Mouse (Mus musculus) stomach, postnatal 0 days (tissue): Measurements from ENCODE around the gene Il9r. TPM values are rescaled to one million over a fixed set of nuclear protein-coding genes. Genes with fewer than 3 reads are reported as not detected.

Experiments
- ATAC-seq: fragments of 200-750 bp; cut with Nextera tagmentation; 2 replicates; pipeline ENCODE4 v1.8.0; 2017; ENCODE audit not compliant: low FRiP score, low TSS enrichment
- DNase-seq: peaks from one replicate; pipeline ENCODE4 v3.0.0-alpha.2; 2016; ENCODE audit warnings: low spot score
- H3K27ac ChIP-seq: fragments of 300-500 bp; sonication (generic); replicated peaks from 2 replicates; pipeline ENCODE4 v1.5.1; 2014; ENCODE audit warnings: mild to moderate bottlenecking, control low read depth
- H3K27me3 ChIP-seq: fragments of 300-500 bp; sonication (generic); 2 replicates; pipeline ENCODE4 v1.6.1; 2014; ENCODE audit warnings: low read length; ENCODE audit not compliant: control insufficient read depth, insufficient read depth
- H3K36me3 ChIP-seq: fragments of 300-500 bp; sonication (generic); 2 replicates; pipeline ENCODE4 v1.6.1; 2014; ENCODE audit warnings: low read length, mixed read lengths; ENCODE audit not compliant: control insufficient read depth, insufficient read depth
- H3K4me1 ChIP-seq: fragments of 300-500 bp; sonication (generic); replicated peaks from 2 replicates; pipeline ENCODE4 v1.6.1; 2014; ENCODE audit warnings: antibody characterized with exemption; ENCODE audit not compliant: control insufficient read depth, insufficient read depth
- H3K4me2 ChIP-seq: fragments of 300-500 bp; sonication (generic); replicated peaks from 2 replicates; pipeline ENCODE4 v1.6.1; 2014; ENCODE audit warnings: low read depth, mild to moderate bottlenecking, control low read depth, moderate library complexity
- H3K4me3 ChIP-seq: fragments of 300-500 bp; sonication (generic); 2 replicates; pipeline ENCODE4 v1.5.1; 2014; ENCODE audit warnings: low read depth, low read length, control low read depth
- H3K9ac ChIP-seq: fragments of 300-500 bp; sonication (generic); 2 replicates; pipeline ENCODE4 v1.6.1; 2014; ENCODE audit warnings: mild to moderate bottlenecking, low read length, control low read depth, mixed read lengths
- H3K9me3 ChIP-seq: fragments of 300-500 bp; sonication (generic); 2 replicates; pipeline ENCODE4 v1.6.1; 2016; ENCODE audit warnings: low read length; ENCODE audit not compliant: control insufficient read depth
- CTCF ChIP-seq: IDR thresholded peaks from 2 replicates; pipeline ENCODE4 v1.5.1; 2016; ENCODE audit warnings: antibody characterized with exemption, low read depth, mild to moderate bottlenecking, moderate library complexity
- EP300 ChIP-seq: optimal IDR thresholded peaks from 2 replicates; pipeline ENCODE3; 2016; ENCODE audit warnings: antibody characterized with exemption
- WGBS: fragments of 180-500 bp; shearing (Covaris S2); extraction: QIAGEN DNeasy Blood & Tissue Kit; methylation state at CpG from one replicate; pipeline ENCODE4 v1.1.7; 2014; 5-methylcytosine and 5-hydroxymethylcytosine counted together
- polyA plus RNA-seq: library from polyadenylated mRNA; unstranded; fragments of >200 nt; fragmentation: Nextera tagmentation; extraction: Ambion mirVana; gene quantifications from 2 replicates; pipeline ENCODE4 v1.2.1, GENCODE M21; 2015

Il9r gene
- polyA plus RNA-seq, 1 experiment from 2014 or later: not detected

GRCm38 (mm10) chr11:32236712-32237410 is 36.8 kb upstream of the Il9r start:
- DNase-seq (peak; percentile 64), ATAC-seq (no peak)
- Histone ChIP-seq H3K36me3 (peaks cover 10% of the 10 kb centered on the region; the same call in 1 of the 2 replicates), H3K4me3 (no peak overlapping the region), H3K4me1 (peaks cover 4% of the 10 kb centered on the region; the same call in 1 of the 2 replicates), H3K27me3 (no peaks in the 10 kb centered on the region), H3K9me3 (no peaks in the 10 kb centered on the region), H3K27ac (no peak overlapping the region), H3K4me2 (no peak overlapping the region), H3K9ac (no peak overlapping the region)
- TF ChIP-seq CTCF (peak; percentile 78), EP300 (no peak)
- WGBS: 55% methylated on average over 9 of the region's 9 CpGs

GRCm38 (mm10) chr11:32236132-32236531 is 36.1 kb upstream of the Il9r start:
- 0 out of 2 replicates have a peak overlapping the region, but pooled peaks have one; percentile 24 for H3K27ac ChIP-seq
- peaks cover 15% of the 10 kb centered on the region; the same call in 1 of the 2 replicates for H3K36me3 ChIP-seq
- H3K9ac ChIP-seq: no peak overlapping the region
- peaks cover 4% of the 10 kb centered on the region; the same call in 1 of the 2 replicates for H3K4me1 ChIP-seq
- TF ChIP-seq EP300: no peak
- TF ChIP-seq CTCF: no peak
- 57% methylated on average over 2 of the region's 2 CpGs for WGBS
- H3K4me2 ChIP-seq: no peak overlapping the region
- H3K4me3 ChIP-seq: no peak overlapping the region
- no peaks in the 10 kb centered on the region for H3K27me3 ChIP-seq
- H3K9me3 ChIP-seq: no peaks in the 10 kb centered on the region
- no peak for DNase-seq
- ATAC-seq: no peak

GRCm38 (mm10) chr11:32235646-32236045 is 35.6 kb upstream of the Il9r start:
- peaks cover 17% of the 10 kb centered on the region; the same call in 1 of the 2 replicates for H3K36me3 ChIP-seq
- no peak overlapping the region for H3K4me3 ChIP-seq
- no peaks in the 10 kb centered on the region for H3K9me3 ChIP-seq
- no peak for TF ChIP-seq CTCF
- TF ChIP-seq EP300: no peak
- peaks cover 4% of the 10 kb centered on the region; the same call in 1 of the 2 replicates for H3K4me1 ChIP-seq
- H3K27ac ChIP-seq: 0 out of 2 replicates have a peak overlapping the region, but pooled peaks have one; percentile 1
- no peak overlapping the region for H3K4me2 ChIP-seq
- 27% methylated on average over 3 of the region's 3 CpGs for WGBS
- ATAC-seq (no peak), DNase-seq (peak; percentile 55)
- no peak overlapping the region; the same call in 1 of the 2 replicates for H3K9ac ChIP-seq
- no peaks in the 10 kb centered on the region for H3K27me3 ChIP-seq

GRCm38 (mm10) chr11:32234816-32235485 is 34.9 kb upstream of the Il9r start:
- Histone ChIP-seq H3K4me3 (no peak overlapping the region), H3K9ac (no peak overlapping the region), H3K4me2 (no peak overlapping the region), H3K27me3 (no peaks in the 10 kb centered on the region), H3K4me1 (peaks cover 4% of the 10 kb centered on the region; the same call in 1 of the 2 replicates), H3K36me3 (peaks cover 17% of the 10 kb centered on the region; the same call in 1 of the 2 replicates), H3K27ac (0 out of 2 replicates have a peak overlapping the region, but pooled peaks have one; percentile 1), H3K9me3 (no peaks in the 10 kb centered on the region)
- DNase-seq (no peak), ATAC-seq (no peak)
- WGBS: 78% methylated on average over 6 of the region's 6 CpGs
- TF ChIP-seq CTCF (no peak), EP300 (no peak)

- WGBS: 95% methylated on average over 3 of the region's 3 CpGs
- H3K4me1 ChIP-seq: peaks cover 4% of the 10 kb centered on the region; the same call in 1 of the 2 replicates
- DNase-seq (no peak), ATAC-seq (no peak)
- peaks cover 17% of the 10 kb centered on the region; the same call in 1 of the 2 replicates for H3K36me3 ChIP-seq
- no peaks in the 10 kb centered on the region for H3K9me3 ChIP-seq
- no peak overlapping the region for H3K4me2 ChIP-seq
- no peak overlapping the region for H3K27ac ChIP-seq
- H3K4me3 ChIP-seq: no peak overlapping the region
- H3K9ac ChIP-seq: no peak overlapping the region
- TF ChIP-seq EP300 (no peak), CTCF (no peak)
- no peaks in the 10 kb centered on the region for H3K27me3 ChIP-seq
These were observed 33.8 kb upstream of the Il9r start for GRCm38 (mm10) chr11:32233895-32234294.
